Mouse (Mus musculus) adipocyte (in vitro differentiated cells): ENCODE results near the gene Vmn2r66.

ENCODE experiments used
- DNase-seq: peaks from one replicate; pipeline ENCODE4 v3.0.0-alpha.2; 2016; ENCODE audit warnings: low spot score

The Vmn2r66 gene

DNA sequence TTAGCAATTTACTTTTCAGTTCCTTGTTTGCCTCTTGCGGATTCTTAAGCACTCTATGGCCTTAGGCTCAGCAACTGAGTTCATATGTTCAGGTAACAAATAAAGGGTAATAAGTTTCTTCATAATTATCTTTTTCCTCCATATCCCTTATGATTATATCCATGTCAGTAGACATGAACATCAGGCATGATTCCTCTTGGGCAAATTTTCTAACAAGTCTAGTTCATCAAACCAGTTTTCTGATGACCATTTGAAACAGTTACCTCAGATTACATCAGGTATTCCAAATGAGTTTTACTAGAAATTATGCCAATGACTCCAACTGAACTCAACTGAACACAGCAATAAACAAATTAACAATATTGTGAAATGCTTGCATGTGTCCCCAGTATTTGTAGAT is at the start of gene Vmn2r66:
TSS of gene Vmn2r66 (minus strand) at position 101 of the 400 bp plus-strand sequence.
- DNase-seq: no peak

DNA sequence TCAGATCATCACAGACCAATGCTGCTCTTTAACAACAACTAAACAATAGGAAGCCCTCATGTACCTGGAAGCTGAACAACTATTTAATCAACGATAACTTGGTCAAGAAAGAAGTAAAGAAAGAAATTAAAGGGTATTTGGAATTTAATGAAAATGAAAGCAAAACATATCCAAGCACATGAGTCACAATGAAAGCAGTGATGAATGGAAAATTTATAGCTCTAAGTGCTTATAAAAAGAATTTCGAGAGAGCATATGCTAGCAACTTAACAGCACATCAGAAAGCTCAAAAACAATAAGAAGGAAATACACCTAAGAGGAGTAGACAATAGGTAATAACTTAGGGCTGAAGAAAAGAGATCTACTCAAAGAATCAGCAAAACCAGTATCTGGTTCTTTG is 15.4 kb downstream of the Vmn2r66 start:
- no peak for DNase-seq

DNA sequence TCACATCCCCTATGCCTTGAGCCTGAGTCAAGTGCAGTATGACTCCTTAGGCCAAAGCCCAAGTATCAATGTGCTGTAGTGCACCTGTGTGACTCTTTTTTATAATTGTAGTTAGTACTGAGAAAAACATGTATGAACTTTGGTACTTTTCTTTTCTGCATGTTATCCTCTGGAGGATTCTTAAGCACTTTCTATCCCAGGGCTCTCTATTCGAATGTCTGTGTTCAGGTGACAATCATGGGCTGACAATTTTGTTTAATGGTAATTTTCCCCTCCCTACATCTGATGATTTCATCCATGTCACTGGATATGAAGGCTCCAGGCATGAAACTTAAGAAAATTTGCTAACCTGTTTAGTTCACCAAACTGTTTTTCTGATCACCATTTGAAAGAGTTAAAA is 48.1 kb downstream of the Vmn2r66 start, which contains the start of gene Vmn2r65:
TSS of gene Vmn2r65 (minus strand) at position 101 of the 400 bp plus-strand sequence.
- DNase-seq: no peak
